Mouse (Mus musculus) T-helper 1 cell (primary cell): Measurements from ENCODE around the gene Cmklr1.

Experiments used
- in situ Hi-C: fragments of 300-600 bp; cut with MboI, MseI; formaldehyde crosslinking; loops from one replicate; pipeline ENCODE4 v1.15.1; 2025; ENCODE audit warnings: high pct_unique_total_duplicates

The Cmklr1 gene

GRCm38 (mm10) chr5:113620999-113621398 lies 29.2 kb downstream of the Cmklr1 start:
- in situ Hi-C loops: no loop called here

- in situ Hi-C loops: no loop called here
These were observed 30.0 kb downstream of the Cmklr1 start for GRCm38 (mm10) chr5:113620130-113620716.

GRCm38 (mm10) chr5:113619151-113619550 lies 31.1 kb downstream of the Cmklr1 start:
- in situ Hi-C loops: no loop called here

GRCm38 (mm10) chr5:113618716-113619115 lies 31.5 kb downstream of the Cmklr1 start:
- in situ Hi-C loops: no loop called here

GRCm38 (mm10) chr5:113611771-113612233 lies 38.4 kb downstream of the Cmklr1 start:
- in situ Hi-C loops: no loop called here

- in situ Hi-C loops: no loop called here
These were observed 39.1 kb downstream of the Cmklr1 start for GRCm38 (mm10) chr5:113611131-113611530.

GRCm38 (mm10) chr5:113610490-113610889 lies 39.7 kb downstream of the Cmklr1 start:
- in situ Hi-C loops: no loop called here

GRCm38 (mm10) chr5:113609891-113610290 lies 40.3 kb downstream of the Cmklr1 start:
- in situ Hi-C loops: no loop called here

GRCm38 (mm10) chr5:113608511-113608910 lies 41.7 kb downstream of the Cmklr1 start:
- in situ Hi-C loops: no loop called here

GRCm38 (mm10) chr5:113607941-113608431 lies 42.2 kb downstream of the Cmklr1 start:
- in situ Hi-C loops: no loop called here

GRCm38 (mm10) chr5:113606961-113607785 lies 43.1 kb downstream of the Cmklr1 start:
- in situ Hi-C loops: no loop called here

- in situ Hi-C loops: no loop called here
These were observed 44.1 kb downstream of the Cmklr1 start for GRCm38 (mm10) chr5:113606121-113606520.

- in situ Hi-C loops: no loop called here
These were observed 45.5 kb downstream of the Cmklr1 start for GRCm38 (mm10) chr5:113604758-113605157.

GRCm38 (mm10) chr5:113603471-113603870 lies 46.8 kb downstream of the Cmklr1 start:
- in situ Hi-C loops: no loop called here

GRCm38 (mm10) chr5:113600803-113601202 lies 49.4 kb downstream of the Cmklr1 start:
- in situ Hi-C loops: no loop called here

- in situ Hi-C loops: no loop called here
These were observed 50.0 kb downstream of the Cmklr1 start for GRCm38 (mm10) chr5:113600181-113600580.

GRCm38 (mm10) chr5:113596780-113597353 lies 53.4 kb downstream of the Cmklr1 start:
- in situ Hi-C loops: no loop called here

GRCm38 (mm10) chr5:113596252-113596651 lies 54.0 kb downstream of the Cmklr1 start:
- in situ Hi-C loops: no loop called here

- in situ Hi-C loops: no loop called here
These were observed 56.1 kb downstream of the Cmklr1 start for GRCm38 (mm10) chr5:113593911-113594705.

- in situ Hi-C loops: no loop called here
These were observed 58.4 kb downstream of the Cmklr1 start for GRCm38 (mm10) chr5:113591751-113592230.

- in situ Hi-C loops: no loop called here
These were observed 59.1 kb downstream of the Cmklr1 start for GRCm38 (mm10) chr5:113591166-113591565.
